ENCODE assay signal across 16 mouse cellular contexts in the genomic region with DNA sequence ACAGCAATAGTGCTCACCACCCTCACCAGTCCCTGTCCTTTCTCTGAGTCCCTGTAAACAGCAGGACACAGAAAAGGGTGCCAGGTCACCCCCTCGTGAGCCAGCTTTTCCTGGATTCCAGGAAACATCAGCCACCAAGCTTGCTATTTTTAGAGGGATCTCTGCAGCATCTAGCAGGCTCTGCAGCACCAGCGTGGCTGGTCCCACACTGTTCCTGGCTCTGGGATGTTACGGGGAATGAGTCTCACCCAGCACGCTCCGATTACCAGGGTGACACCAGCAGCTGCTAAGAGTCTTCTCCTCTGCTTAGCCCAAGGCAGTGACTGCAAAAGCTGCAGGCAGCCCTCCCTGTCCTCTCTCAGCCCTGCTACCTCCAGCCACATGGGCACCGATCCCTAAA. TPM values are rescaled to one million over a fixed set of nuclear protein-coding genes. Genes with fewer than 3 reads are reported as not detected.
DNase-seq lines count a peak whose midpoint lies in the region; ATAC-seq lines count a peak whose summit lies in the region.
"Had no signal": no experiment of that assay in that cellular context is flagged by ENCODE, and none has a peak within 500 bp of the region (broad histone marks: within the 10 kb centered on the region; RNA-seq: fewer than 3 reads in every experiment).

No protein-coding gene starts in this region.

- WGBS in heart, embryonic 12.5 days, result 9% methylated on average over 6 of the region's 6 CpGs

- peak overlapping the region; percentile 25; the same call in 1 of the 2 replicates for H3K4me2 ChIP-seq in heart, embryonic 12.5 days

- peaks cover 37% of the 10 kb centered on the region for H3K4me1 ChIP-seq in heart, embryonic 12.5 days (replicated peaks)
- H3K4me1 ChIP-seq in megakaryocyte, embryonic 14.5 days, result peaks cover 19% of the 10 kb centered on the region

- DNase-seq in heart, adult 9 months (ENCODE audit: low spot score in 2 of 2), result no peak
- DNase-seq in heart, postnatal 4 days, result peak; percentile 33
- DNase-seq in skeletal muscle tissue, adult 2 months (ENCODE audit: low read depth, low spot score), result peak; percentile 67
- no peak for DNase-seq in layer of hippocampus, adult 8-10 months (ENCODE audit: low spot score in 2 of 2)
- DNase-seq: adrenal gland, postnatal 10 days; embryo, embryonic 11 days; kidney, postnatal 14 days; liver; lung, postnatal 36 days; thymus, postnatal 14 days had no signal

- no peak overlapping the region for H3K27ac ChIP-seq in heart, embryonic 12.5 days (ENCODE audit: poor library complexity, severe bottlenecking)

- no peaks in the 10 kb centered on the region for H3K36me3 ChIP-seq in heart, embryonic 12.5 days
- H3K36me3 ChIP-seq in megakaryocyte, embryonic 14.5 days (replicated peaks; ENCODE audit: low read length), result no peaks in the 10 kb centered on the region

- no peak for ATAC-seq in heart, embryonic 12.5 days (ENCODE audit: insufficient number of reproducible peaks, low FRiP score)
- ATAC-seq in megakaryocyte, adult 5-6 weeks (ENCODE audit: poor library complexity, severe bottlenecking), result no peak

- no peak overlapping the region for H3K4me3 ChIP-seq in heart, embryonic 12.5 days
- H3K4me3 ChIP-seq in megakaryocyte, embryonic 14.5 days (replicated peaks), result peak overlapping the region; percentile 12

- no peaks in the 10 kb centered on the region for H3K9me3 ChIP-seq in heart, embryonic 12.5 days (replicated peaks)
- H3K9me3 ChIP-seq in megakaryocyte, embryonic 14.5 days, result no peaks in the 10 kb centered on the region

- H3K27me3 ChIP-seq in heart, embryonic 12.5 days (replicated peaks), result peaks cover 8% of the 10 kb centered on the region; the same call in 1 of the 2 replicates
- peaks cover 69% of the 10 kb centered on the region for H3K27me3 ChIP-seq in megakaryocyte, embryonic 14.5 days (replicated peaks)

- no peak overlapping the region for H3K9ac ChIP-seq in heart, embryonic 12.5 days

RNA-seq across cellular contexts. Expression of a gene that starts 31.6 kb away (rescaled TPM):
- 0.84 and 1.5 TPM in 2 replicates for polyA plus RNA-seq in heart, embryonic 12.5 days (2016; fragmentation: Nextera tagmentation; extraction: Ambion mirVana)
- polyA plus RNA-seq in megakaryocyte, embryonic 14.5 days (2012; ENCODE audit: insufficient read depth, low replicate concordance), result not detected in 2 replicates
- not detected in 2 replicates for total RNA-seq in megakaryocyte, adult 5-6 weeks (2015)
- total RNA-seq in megakaryocyte, adult 5-6 weeks (2017), result not detected in 2 replicates
- under 1 TPM in 1 of 2 experiments, not detected in 1; 0.43 TPM for total RNA-seq in heart, postnatal 4 days (2021)
- total RNA-seq in layer of hippocampus, adult 8-10 months (2022), result not detected
- total RNA-seq: CH12.LX; hematopoietic stem cell, adult 5-6 weeks; monocyte, adult 5-6 weeks had no signal

RNA-seq across cellular contexts. Expression of a gene that starts 31.9 kb away (rescaled TPM):
- 32.5 and 35.9 TPM in 2 replicates for polyA plus RNA-seq in heart, embryonic 12.5 days (2016; fragmentation: Nextera tagmentation; extraction: Ambion mirVana)
- 0.01 TPM in 1 of 2 replicates, not detected in the other for polyA plus RNA-seq in megakaryocyte, embryonic 14.5 days (2012; ENCODE audit: insufficient read depth, low replicate concordance)
- not detected in 2 replicates for total RNA-seq in megakaryocyte, adult 5-6 weeks (2015)
- total RNA-seq in megakaryocyte, adult 5-6 weeks (2017), result not detected in 2 replicates
- 10 to 100 TPM; 55.6 to 56.6 TPM for total RNA-seq in heart, postnatal 4 days (2021)
- total RNA-seq in layer of hippocampus, adult 8-10 months (2022), result 10 to 100 TPM; 17.3 to 21.8 (median 19.3) TPM
- total RNA-seq: hematopoietic stem cell, adult 5-6 weeks; monocyte, adult 5-6 weeks had no signal

RNA-seq across cellular contexts. Expression of a gene that starts 36.6 kb away (rescaled TPM):
- polyA plus RNA-seq in heart, embryonic 12.5 days (2016; fragmentation: Nextera tagmentation; extraction: Ambion mirVana), result 1.8 and 2.4 TPM in 2 replicates
- 15.1 and 26.0 TPM in 2 replicates for polyA plus RNA-seq in megakaryocyte, embryonic 14.5 days (2012; ENCODE audit: insufficient read depth, low replicate concordance)
- not detected in 2 replicates for total RNA-seq in megakaryocyte, adult 5-6 weeks (2015)
- total RNA-seq in megakaryocyte, adult 5-6 weeks (2017), result not detected in 2 replicates
- total RNA-seq in heart, postnatal 4 days (2021), result 1 to 10 TPM; 2.9 to 3.0 TPM
- total RNA-seq in layer of hippocampus, adult 8-10 months (2022), result 100 to 1,000 TPM; 226 to 270 (median 251) TPM
- total RNA-seq: CH12.LX; hematopoietic stem cell, adult 5-6 weeks; monocyte, adult 5-6 weeks had no signal

Comparison
In these comparisons a context has a peak if more than half of its experiments do, and no peak if none do; other contexts are left out.
1. DNase-seq: peak in heart, postnatal 4 days (single experiment) and skeletal muscle tissue, adult 2 months (single experiment); none in heart, adult 9 months (0 of 2) and layer of hippocampus, adult 8-10 months (0 of 2).
2. RNA of a gene that starts 31.9 kb away (total RNA-seq): 55.6 to 56.6 TPM in heart, postnatal 4 days and 17.3 to 21.8 TPM in layer of hippocampus, adult 8-10 months; not detected in megakaryocyte, adult 5-6 weeks; every median in the first group is over 10 times any median in the second.
3. RNA of a gene that starts 36.6 kb away (total RNA-seq): 226 to 270 TPM in layer of hippocampus, adult 8-10 months; 2.9 to 3.0 TPM in heart, postnatal 4 days and not detected in megakaryocyte, adult 5-6 weeks; every median in the first group is over 10 times any median in the second.